Mouse (Mus musculus) MEL (cell line): ENCODE results near the gene Prr12. TPM values are rescaled to one million over a fixed set of nuclear protein-coding genes. Genes with fewer than 3 reads are reported as not detected.
A peak's percentile ranks its signal among the peaks of the same experiment; 100 is the strongest.

Source experiments
- DNase-seq: peaks from one replicate; pipeline ENCODE4 v3.0.0; 2011; ENCODE audit warnings: low read depth, low spot score
- H3K27ac ChIP-seq: 2 replicates; pipeline ENCODE4 v1.5.1; 2012; ENCODE audit warnings: low read depth, mild to moderate bottlenecking, control low read depth, low read length, moderate library complexity; ENCODE audit not compliant: control insufficient read depth
- H3K27me3 ChIP-seq, 2 experiments: fragments of 150-350 bp in 1 of 2; sonication (generic) in 1 of 2; 2 replicates each; pipeline ENCODE4 v1.6.1; 2012; ENCODE audit warnings: low read length in 2 of 2, mild to moderate bottlenecking in 2 of 2, improper control_type of control experiment in 1 of 2, moderate library complexity in 1 of 2; ENCODE audit not compliant: insufficient read depth in 2 of 2, control insufficient read depth in 1 of 2
- H3K36me3 ChIP-seq, 2 experiments: 2 replicates each; pipeline ENCODE4 v1.6.1; 2012 to 2014; ENCODE audit warnings: low read length in 2 of 2, improper control_type of control experiment in 1 of 2, inconsistent platforms in 1 of 2, mild to moderate bottlenecking in 1 of 2; ENCODE audit not compliant: insufficient read depth in 2 of 2, control insufficient read depth in 1 of 2
- H3K4me1 ChIP-seq, 2 experiments: fragments of 150-350 bp in 1 of 2; sonication (generic) in 1 of 2; 2 replicates each; pipeline ENCODE4 v1.6.1; 2012; ENCODE audit warnings: low read length in 2 of 2, improper control_type of control experiment in 1 of 2, mild to moderate bottlenecking in 1 of 2; ENCODE audit not compliant: insufficient read depth in 2 of 2, control insufficient read depth in 1 of 2
- H3K4me3 ChIP-seq, 2 experiments: fragments of 150-350 bp in 1 of 2; sonication (generic) in 1 of 2; 2 replicates each; pipeline ENCODE4 v1.5.1; 2012; ENCODE audit warnings: low read depth in 2 of 2, low read length in 2 of 2, mild to moderate bottlenecking in 2 of 2, moderate library complexity in 2 of 2, control low read depth in 1 of 2, improper control_type of control experiment in 1 of 2; ENCODE audit not compliant: control insufficient read depth in 1 of 2, insufficient read depth in 1 of 2
- H3K79me2 ChIP-seq: 2 replicates; pipeline ENCODE4 v1.6.1; 2012; ENCODE audit warnings: mild to moderate bottlenecking, low read length, moderate library complexity; ENCODE audit not compliant: control insufficient read depth, poor library complexity, insufficient read depth
- H3K9ac ChIP-seq: 2 replicates; pipeline ENCODE4 v1.6.1; 2012; ENCODE audit warnings: low read depth, mild to moderate bottlenecking, control low read depth, low read length, moderate library complexity; ENCODE audit not compliant: control insufficient read depth, poor library complexity, severe bottlenecking
- H3K9me3 ChIP-seq: fragments of 150-350 bp; sonication (generic); replicated peaks from 2 replicates; pipeline ENCODE4 v1.6.1; 2012; ENCODE audit warnings: mild to moderate bottlenecking, low read length, improper control_type of control experiment, moderate library complexity; ENCODE audit not compliant: insufficient read depth
- BHLHE40 ChIP-seq: IDR thresholded peaks from 2 replicates; pipeline ENCODE4 v1.6.1; 2012; ENCODE audit warnings: low read depth, mild to moderate bottlenecking, inconsistent platforms, low read length, improper control_type of control experiment, borderline replicate concordance
- CHD2 ChIP-seq: IDR thresholded peaks from 2 replicates; pipeline ENCODE4 v1.6.1; 2011; ENCODE audit warnings: low read length, improper control_type of control experiment
- CTCF ChIP-seq, 3 experiments: IDR thresholded peaks in 2 of 3; conservative IDR thresholded peaks in 1 of 3; 2 replicates each; pipeline ENCODE4 v1.5.1; 2011 to 2012; ENCODE audit warnings: low read length in 3 of 3, low read depth in 2 of 3, mild to moderate bottlenecking in 2 of 3, improper control_type of control experiment in 1 of 3, inconsistent platforms in 1 of 3, mixed read lengths in 1 of 3, moderate library complexity in 1 of 3; ENCODE audit not compliant: control insufficient read depth in 1 of 3, insufficient read depth in 1 of 3, poor library complexity in 1 of 3, severe bottlenecking in 1 of 3
- E2F4 ChIP-seq: IDR thresholded peaks from 2 replicates; pipeline ENCODE4 v1.6.1; 2011; ENCODE audit warnings: low read depth, low read length, improper control_type of control experiment, borderline replicate concordance
- ELF1 ChIP-seq: IDR thresholded peaks from 2 replicates; pipeline ENCODE4 v1.6.1; 2014; ENCODE audit warnings: low read depth, mild to moderate bottlenecking, inconsistent platforms, low read length, improper control_type of control experiment, moderate library complexity
- EP300 ChIP-seq, 2 experiments: IDR thresholded peaks; 2 replicates each; pipeline ENCODE4 v1.6.1; 2011; ENCODE audit warnings: improper control_type of control experiment in 2 of 2, low read length in 2 of 2, low read depth in 1 of 2, mild to moderate bottlenecking in 1 of 2
- ETS1 ChIP-seq: IDR thresholded peaks from 2 replicates; pipeline ENCODE4 v1.6.1; 2012; ENCODE audit warnings: low read depth, mild to moderate bottlenecking, inconsistent platforms, low read length, improper control_type of control experiment, moderate library complexity
- GATA1 ChIP-seq: IDR thresholded peaks from 2 replicates; pipeline ENCODE4 v1.6.1; 2011; ENCODE audit warnings: low read depth, low read length, improper control_type of control experiment
- HCFC1 ChIP-seq: IDR thresholded peaks from 2 replicates; pipeline ENCODE4 v1.6.1; 2012; ENCODE audit warnings: low read depth, mild to moderate bottlenecking, inconsistent platforms, low read length, improper control_type of control experiment, moderate library complexity
- JUND ChIP-seq: IDR thresholded peaks from 2 replicates; pipeline ENCODE4 v1.6.1; 2011; ENCODE audit warnings: low read depth, mild to moderate bottlenecking, improper control_type of control experiment, low read length
- KAT2A ChIP-seq: conservative IDR thresholded peaks from 2 replicates; pipeline ENCODE4 v1.6.1; 2012; ENCODE audit warnings: low read depth, low read length, improper control_type of control experiment, inconsistent platforms
- MAFK ChIP-seq: IDR thresholded peaks from 2 replicates; pipeline ENCODE4 v1.6.1; 2011; ENCODE audit warnings: low read depth, mild to moderate bottlenecking, low read length, improper control_type of control experiment, borderline replicate concordance
- MAX ChIP-seq: IDR thresholded peaks from 2 replicates; pipeline ENCODE4 v1.6.1; 2011; ENCODE audit warnings: low read length, improper control_type of control experiment
- MAZ ChIP-seq: IDR thresholded peaks from 2 replicates; pipeline ENCODE4 v1.6.1; 2012; ENCODE audit warnings: low read depth, mild to moderate bottlenecking, inconsistent platforms, low read length, improper control_type of control experiment
- MEF2A ChIP-seq: IDR thresholded peaks from 2 replicates; pipeline ENCODE4 v1.6.1; 2014; ENCODE audit warnings: low read depth, mild to moderate bottlenecking, inconsistent platforms, low read length, improper control_type of control experiment; ENCODE audit not compliant: poor library complexity, insufficient replicate concordance, severe bottlenecking; ENCODE audit errors: extremely low read depth
- MXI1 ChIP-seq: IDR thresholded peaks from 2 replicates; pipeline ENCODE4 v1.6.1; 2011; ENCODE audit warnings: mild to moderate bottlenecking, low read depth, low read length, improper control_type of control experiment
- MYB ChIP-seq: IDR thresholded peaks from 2 replicates; pipeline ENCODE4 v1.6.1; 2011; ENCODE audit warnings: mild to moderate bottlenecking, low read depth, low read length, improper control_type of control experiment
- MYC ChIP-seq: IDR thresholded peaks from 2 replicates; pipeline ENCODE4 v1.6.1; 2011; ENCODE audit warnings: low read depth, mild to moderate bottlenecking, low read length, improper control_type of control experiment, moderate library complexity
- POLR2A ChIP-seq, 2 experiments: IDR thresholded peaks; 2 replicates each; pipeline ENCODE4 v1.6.1; 2011 to 2012; ENCODE audit warnings: low read length in 2 of 2, mild to moderate bottlenecking in 2 of 2, control low read depth in 1 of 2, improper control_type of control experiment in 1 of 2, low read depth in 1 of 2, moderate library complexity in 1 of 2; ENCODE audit not compliant: control insufficient read depth in 1 of 2, insufficient read depth in 1 of 2, poor library complexity in 1 of 2
- POLR2AphosphoS2 ChIP-seq: IDR thresholded peaks from 2 replicates; pipeline ENCODE4 v1.6.1; 2011; ENCODE audit warnings: low read length, improper control_type of control experiment
- POLR2AphosphoS5 ChIP-seq: IDR thresholded peaks from 2 replicates; pipeline ENCODE4 v1.6.1; 2012; ENCODE audit warnings: low read depth, borderline replicate concordance, mild to moderate bottlenecking, inconsistent platforms, low read length, moderate library complexity, mixed read lengths
- RAD21 ChIP-seq: IDR thresholded peaks from 2 replicates; pipeline ENCODE4 v1.6.1; 2011; ENCODE audit warnings: mild to moderate bottlenecking, low read depth, low read length, improper control_type of control experiment
- RCOR1 ChIP-seq: IDR thresholded peaks from 2 replicates; pipeline ENCODE4 v1.6.1; 2012; ENCODE audit warnings: low read depth, mild to moderate bottlenecking, inconsistent platforms, low read length, improper control_type of control experiment
- SIN3A ChIP-seq: IDR thresholded peaks from 2 replicates; pipeline ENCODE4 v1.6.1; 2012; ENCODE audit warnings: low read length, improper control_type of control experiment, inconsistent platforms
- SMC3 ChIP-seq: IDR thresholded peaks from 2 replicates; pipeline ENCODE4 v1.6.1; 2011; ENCODE audit warnings: low read depth, low read length, improper control_type of control experiment
- TAL1 ChIP-seq: IDR thresholded peaks from 2 replicates; pipeline ENCODE4 v1.6.1; 2012; ENCODE audit warnings: mild to moderate bottlenecking, inconsistent platforms, low read length, moderate library complexity, mixed read lengths
- TBP ChIP-seq: IDR thresholded peaks from 2 replicates; pipeline ENCODE4 v1.8.0; 2011; ENCODE audit warnings: low read depth, low read length, improper control_type of control experiment
- TCF12 ChIP-seq: IDR thresholded peaks from 2 replicates; pipeline ENCODE4 v1.6.1; 2014; ENCODE audit warnings: low read depth, mild to moderate bottlenecking, inconsistent platforms, low read length, improper control_type of control experiment, moderate library complexity
- UBTF ChIP-seq: IDR thresholded peaks from 2 replicates; pipeline ENCODE4 v1.6.1; 2012; ENCODE audit warnings: low read depth, mild to moderate bottlenecking, inconsistent platforms, low read length, improper control_type of control experiment, moderate library complexity, borderline replicate concordance; ENCODE audit not compliant: insufficient read depth
- USF1 ChIP-seq: IDR thresholded peaks from 2 replicates; pipeline ENCODE4 v1.6.1; 2014; ENCODE audit warnings: low read depth, mild to moderate bottlenecking, inconsistent platforms, low read length, improper control_type of control experiment, moderate library complexity
- ZKSCAN1 ChIP-seq: IDR thresholded peaks from 2 replicates; pipeline ENCODE4 v1.6.1; 2012; ENCODE audit warnings: low read depth, mild to moderate bottlenecking, inconsistent platforms, low read length, improper control_type of control experiment, moderate library complexity
- ZMIZ1 ChIP-seq: IDR thresholded peaks from 2 replicates; pipeline ENCODE4 v1.6.1; 2012; ENCODE audit warnings: low read depth, mild to moderate bottlenecking, inconsistent platforms, low read length, improper control_type of control experiment, moderate library complexity
- polyA plus RNA-seq, 2 experiments: library from polyadenylated mRNA; stranded (reverse) in 1 of 2; unstranded in 1 of 2; fragments of >175 nt in 1 of 2; fragments of >200 nt in 1 of 2; gene quantifications; 2 replicates each; pipeline versions ENCODE4 v1.2.1 to v1.2.4; 2012; ENCODE audit warnings: low replicate concordance in 2 of 2, low read depth in 1 of 2; ENCODE audit not compliant: insufficient read length in 2 of 2, insufficient read depth in 1 of 2, missing spikeins in 1 of 2
- total RNA-seq: library from RNA; depleted of rRNA; stranded (reverse); fragments of 300-350 nt; gene quantifications from 2 replicates; pipeline ENCODE4 v1.2.3, GENCODE M21; 2012

Prr12 gene
- total and polyA plus RNA-seq, 3 experiments = 3.5 to 32.1 TPM; not detected in 1

GRCm38 (mm10) chr7:45098541-45099240 lies 46.0 kb upstream of the Prr12 start:
- peak; percentile 17 for TF ChIP-seq RAD21
- TF ChIP-seq SIN3A = no peak
- TF ChIP-seq TBP = no peak
- TF ChIP-seq CTCF (IDR thresholded peaks at IDR 0.05 in 2 of 3, conservative IDR thresholded peaks at IDR 0.05 in 1 of 3; ENCODE audit: control insufficient read depth in 1 of 3, insufficient read depth in 1 of 3, low read depth in 2 of 3, low read length in 3 of 3, poor library complexity in 1 of 3, severe bottlenecking in 1 of 3) = peak; percentile 44 to 51 (median 50)
- 0 out of 2 replicates have a peak, but pooled peaks have one; percentile 32 for TF ChIP-seq MYC
- no peak for TF ChIP-seq ZKSCAN1
- no peak for TF ChIP-seq MAX
- no peak for TF ChIP-seq MYB
- no peak for TF ChIP-seq MXI1
- TF ChIP-seq KAT2A = no peak
- TF ChIP-seq USF1 = no peak
- no peak for TF ChIP-seq EP300 (IDR thresholded peaks at IDR 0.05; ENCODE audit: low read depth in 1 of 2, low read length in 2 of 2)
- no peak for TF ChIP-seq ZMIZ1
- no peak for TF ChIP-seq POLR2AphosphoS5
- TF ChIP-seq POLR2AphosphoS2 = no peak
- TF ChIP-seq JUND = no peak
- TF ChIP-seq TCF12 = no peak
- no peak for TF ChIP-seq HCFC1
- no peak for TF ChIP-seq E2F4
- TF ChIP-seq GATA1 = no peak
- peak; percentile 44 for TF ChIP-seq SMC3
- no peak for TF ChIP-seq BHLHE40
- no peak for TF ChIP-seq ETS1
- no peak for TF ChIP-seq MAZ
- TF ChIP-seq UBTF = no peak
- TF ChIP-seq ELF1 = no peak
- TF ChIP-seq POLR2A (IDR thresholded peaks at IDR 0.05; ENCODE audit: control insufficient read depth in 1 of 2, insufficient read depth in 1 of 2, low read depth in 1 of 2, low read length in 2 of 2, poor library complexity in 1 of 2) = no peak
- no peak for TF ChIP-seq MAFK
- no peak for TF ChIP-seq RCOR1
- TF ChIP-seq CHD2 = no peak
- TF ChIP-seq TAL1 = no peak
- TF ChIP-seq MEF2A = no peak
- DNase-seq = peak; percentile 71
- Histone ChIP-seq H3K27me3 (no peaks in the 10 kb centered on the region), H3K27ac (no peak overlapping the region), H3K4me3 (no peak overlapping the region), H3K36me3 (no peaks in the 10 kb centered on the region), H3K9me3 (no peaks in the 10 kb centered on the region), H3K9ac (no peak overlapping the region), H3K79me2 (no peaks in the 10 kb centered on the region), H3K4me1 (peaks cover 3 to 16% of the 10 kb centered on the region in 2 experiments; a peak in 3 of 4 replicates)
